Mouse (Mus musculus) ES-Bruce4 (cell line): ENCODE measurements around the gene Defb45. TPM values are rescaled to one million over a fixed set of nuclear protein-coding genes. Genes with fewer than 3 reads are reported as not detected.

Experiments used
- H3K27ac ChIP-seq: 2 replicates; pipeline ENCODE4 v1.5.1; 2012; ENCODE audit warnings: low read length, inconsistent platforms; ENCODE audit not compliant: insufficient read depth
- H3K27me3 ChIP-seq: 2 replicates; pipeline ENCODE4 v1.6.1; 2012; ENCODE audit warnings: mild to moderate bottlenecking, low read length, inconsistent platforms; ENCODE audit not compliant: control insufficient read depth, poor library complexity, insufficient read depth, severe bottlenecking
- H3K36me3 ChIP-seq: 2 replicates; pipeline ENCODE4 v1.6.1; 2012; ENCODE audit warnings: inconsistent platforms, mild to moderate bottlenecking, low read length, moderate library complexity; ENCODE audit not compliant: control insufficient read depth, poor library complexity, insufficient read depth, severe bottlenecking
- H3K4me1 ChIP-seq: one replicate; pipeline ENCODE4 v1.8.1; 2011; ENCODE audit warnings: low read length; ENCODE audit not compliant: control insufficient read depth, insufficient read depth
- H3K4me3 ChIP-seq: 2 replicates; pipeline ENCODE4 v1.5.1; 2011; ENCODE audit warnings: low read depth, mild to moderate bottlenecking, low read length
- H3K9ac ChIP-seq: 2 replicates; pipeline ENCODE4 v1.6.1; 2012; ENCODE audit warnings: low read depth, mild to moderate bottlenecking, inconsistent platforms; ENCODE audit not compliant: poor library complexity, severe bottlenecking
- H3K9me3 ChIP-seq: replicated peaks from 2 replicates; pipeline ENCODE4 v1.6.1; 2012; ENCODE audit warnings: mild to moderate bottlenecking, low read length, inconsistent platforms; ENCODE audit not compliant: control insufficient read depth, poor library complexity, insufficient read depth, severe bottlenecking
- CTCF ChIP-seq: IDR thresholded peaks from one replicate; pipeline ENCODE4 v1.8.1; 2011; ENCODE audit warnings: low read depth, low read length
- EP300 ChIP-seq: IDR thresholded peaks from 2 replicates; pipeline ENCODE4 v1.6.1; 2011; ENCODE audit warnings: low read depth, low read length; ENCODE audit not compliant: insufficient read depth
- POLR2A ChIP-seq: IDR thresholded peaks from one replicate; pipeline ENCODE4 v1.8.1; 2011; ENCODE audit warnings: low read length; ENCODE audit not compliant: insufficient read depth
- polyA plus RNA-seq: library from polyadenylated mRNA; stranded (reverse); fragments of >200 nt; gene quantifications from 2 replicates; pipeline ENCODE4 v1.2.4, GENCODE M21; 2011; ENCODE audit warnings: low read depth; ENCODE audit not compliant: missing spikeins, insufficient read depth, insufficient read length

The Defb45 gene
- polyA plus RNA-seq, 1 experiment, result not detected

DNA sequence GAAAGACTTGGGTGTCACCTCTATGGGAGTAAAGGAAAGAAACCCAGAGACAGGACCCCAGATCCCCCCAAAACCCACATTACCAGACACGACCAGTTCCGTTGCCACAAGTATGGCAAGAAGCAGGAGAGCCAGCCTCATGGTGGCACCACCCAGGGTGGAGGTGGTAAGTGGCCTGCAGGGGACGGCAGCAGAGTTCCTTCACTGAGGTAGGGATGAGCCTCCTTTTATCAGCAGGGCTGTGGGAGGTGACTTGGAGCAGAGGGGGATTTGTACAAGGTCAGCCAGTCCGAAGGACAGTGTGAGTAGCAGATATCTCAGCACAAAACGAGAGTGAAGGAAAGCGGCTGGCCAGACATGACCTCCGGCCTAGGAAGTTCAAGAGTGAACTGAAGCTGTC lies 19.1 kb downstream of the Defb45 start, which contains the start of gene Defb19:
Gene Defb19 (minus strand): TSS at position 206 of the 400 bp plus-strand sequence.
- Histone ChIP-seq H3K36me3 (no peaks in the 10 kb centered on the region), H3K9ac (no peak within 1 kb of the TSS), H3K27me3 (no peaks in the 10 kb centered on the region), H3K4me3 (no peak within 1 kb of the TSS), H3K27ac (no peak within 1 kb of the TSS), H3K4me1 (no peaks in the 10 kb centered on the region), H3K9me3 (no peaks in the 10 kb centered on the region)
- no peak for TF ChIP-seq CTCF
- no peak for TF ChIP-seq EP300
- TF ChIP-seq POLR2A, result no peak

GRCm38 (mm10) chr2:152573484-152573883 lies 25.7 kb downstream of the Defb45 start:
- Histone ChIP-seq H3K9ac (no peak overlapping the region), H3K36me3 (no peaks in the 10 kb centered on the region), H3K4me3 (no peak overlapping the region), H3K27ac (no peak overlapping the region), H3K9me3 (no peaks in the 10 kb centered on the region), H3K4me1 (no peaks in the 10 kb centered on the region), H3K27me3 (no peaks in the 10 kb centered on the region)
- TF ChIP-seq EP300 (no peak), CTCF (no peak), POLR2A (no peak)

DNA sequence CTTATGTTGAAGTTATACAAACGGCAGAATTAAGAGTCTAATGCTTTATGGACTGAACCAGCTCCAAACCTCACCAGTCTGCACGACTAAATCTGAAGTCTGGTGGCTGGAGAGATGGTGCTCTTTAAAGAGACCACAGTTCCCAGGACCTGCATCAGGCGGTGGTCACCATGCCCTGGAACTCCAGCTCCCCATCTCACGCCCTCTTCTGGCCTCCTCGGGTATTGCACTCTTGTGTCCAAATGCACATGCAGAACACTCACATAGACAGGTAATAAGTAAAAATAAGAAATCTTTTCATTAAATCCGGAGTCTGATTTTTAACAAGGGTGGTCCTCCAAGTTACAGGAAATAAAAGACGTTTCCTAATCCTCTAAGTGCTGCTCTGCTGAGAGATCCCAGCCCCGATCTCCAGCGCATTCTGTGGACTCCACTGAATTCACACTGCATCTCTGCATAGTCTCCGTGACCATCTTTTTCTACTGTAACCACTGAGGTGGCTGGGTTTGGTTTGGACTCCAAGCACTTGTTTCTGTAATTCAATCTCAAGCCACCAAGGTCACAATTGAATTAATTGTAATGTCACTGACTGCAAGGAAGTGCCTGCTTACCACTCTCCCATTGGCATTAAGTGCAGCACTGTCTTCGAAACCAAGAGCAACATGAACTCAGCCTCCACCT lies 26.9 kb downstream of the Defb45 start, which contains the start of gene Defb21:
Gene Defb21 (plus strand): TSS at position 631 of the 681 bp plus-strand sequence.
- Histone ChIP-seq H3K4me1 (no peaks in the 10 kb centered on the region), H3K27ac (no peak within 1 kb of the TSS), H3K9ac (no peak within 1 kb of the TSS), H3K27me3 (no peaks in the 10 kb centered on the region), H3K36me3 (no peaks in the 10 kb centered on the region), H3K9me3 (no peaks in the 10 kb centered on the region), H3K4me3 (no peak within 1 kb of the TSS)
- TF ChIP-seq POLR2A (no peak), CTCF (peak; percentile 70), EP300 (no peak)

DNA sequence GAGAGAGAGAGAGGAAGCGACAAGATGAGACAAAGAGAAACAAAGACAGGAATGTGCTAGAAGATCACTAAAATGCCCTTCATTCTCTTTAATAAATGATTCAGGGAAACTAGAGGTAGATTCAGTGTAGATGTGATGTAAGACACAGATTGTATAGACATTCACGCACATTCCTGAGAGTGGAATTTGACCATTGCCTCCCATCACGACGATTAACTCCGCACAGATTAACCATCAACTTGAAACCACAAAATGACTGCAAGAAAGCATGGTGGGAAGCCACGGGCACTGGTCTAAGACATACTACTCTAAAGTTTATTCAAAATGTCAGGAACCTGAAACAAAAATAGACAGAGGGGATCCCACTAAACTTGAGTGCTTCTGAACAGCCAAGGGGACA lies 28.9 kb downstream of the Defb45 start:
- Histone ChIP-seq H3K9me3 (no peaks in the 10 kb centered on the region), H3K27me3 (no peaks in the 10 kb centered on the region), H3K4me3 (no peak overlapping the region), H3K9ac (no peak overlapping the region), H3K36me3 (no peaks in the 10 kb centered on the region), H3K4me1 (no peaks in the 10 kb centered on the region), H3K27ac (no peak overlapping the region)
- TF ChIP-seq POLR2A (no peak), EP300 (no peak), CTCF (no peak)

DNA sequence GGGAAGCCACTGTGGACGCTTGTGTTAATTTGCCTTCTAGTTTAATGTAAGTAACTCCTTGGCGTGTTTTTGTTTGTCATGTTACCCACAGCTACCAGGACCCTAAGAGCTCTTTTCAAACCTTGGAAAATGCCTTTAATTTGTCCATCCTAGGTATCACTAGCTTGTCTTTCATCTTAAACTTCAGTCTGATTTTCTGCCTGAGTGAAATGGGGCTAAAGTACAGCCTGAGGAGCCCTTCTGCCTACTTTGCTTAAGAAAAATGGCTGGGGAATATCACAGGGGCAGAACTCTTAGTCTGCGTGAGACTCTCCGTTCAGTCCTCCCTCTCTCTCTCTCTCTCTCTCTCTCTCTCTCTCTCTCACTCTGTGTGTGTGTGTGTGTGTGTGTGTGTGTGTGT lies 29.3 kb downstream of the Defb45 start:
- Histone ChIP-seq H3K9me3 (no peaks in the 10 kb centered on the region), H3K4me3 (no peak overlapping the region), H3K36me3 (no peaks in the 10 kb centered on the region), H3K27ac (no peak overlapping the region), H3K4me1 (no peaks in the 10 kb centered on the region), H3K27me3 (no peaks in the 10 kb centered on the region), H3K9ac (no peak overlapping the region)
- no peak for TF ChIP-seq EP300
- TF ChIP-seq POLR2A, result no peak
- TF ChIP-seq CTCF, result no peak

DNA sequence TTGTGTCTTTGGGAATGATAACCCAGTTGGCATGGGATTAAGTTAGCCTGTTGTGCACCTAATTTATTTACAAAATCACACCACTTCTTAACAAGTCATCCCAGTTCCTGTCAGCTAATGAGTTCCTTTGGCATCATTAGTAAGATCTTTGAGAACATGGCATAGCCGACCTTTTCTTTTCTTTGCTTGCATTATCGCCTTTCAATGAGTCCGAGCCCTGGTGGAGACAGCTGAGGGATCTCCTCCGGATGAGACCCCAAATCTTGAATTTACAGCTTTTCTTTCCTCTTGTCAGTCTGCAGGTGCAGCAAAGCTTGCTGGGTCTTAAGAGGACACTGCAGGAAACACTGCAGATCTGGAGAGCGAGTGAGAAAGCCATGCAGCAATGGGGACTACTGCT lies 30.2 kb downstream of the Defb45 start, which contains the start of gene Gm17416:
Gene Gm17416 (plus strand): TSS at position 301 of the 400 bp plus-strand sequence.
- Histone ChIP-seq H3K9ac (no peak within 1 kb of the TSS), H3K9me3 (no peaks in the 10 kb centered on the region), H3K4me3 (no peak within 1 kb of the TSS), H3K27me3 (no peaks in the 10 kb centered on the region), H3K36me3 (no peaks in the 10 kb centered on the region), H3K4me1 (no peaks in the 10 kb centered on the region), H3K27ac (no peak within 1 kb of the TSS)
- TF ChIP-seq CTCF, result no peak
- no peak for TF ChIP-seq EP300
- TF ChIP-seq POLR2A, result no peak
